16 mouse cellular contexts compared by ENCODE assay signal in the genomic region with DNA sequence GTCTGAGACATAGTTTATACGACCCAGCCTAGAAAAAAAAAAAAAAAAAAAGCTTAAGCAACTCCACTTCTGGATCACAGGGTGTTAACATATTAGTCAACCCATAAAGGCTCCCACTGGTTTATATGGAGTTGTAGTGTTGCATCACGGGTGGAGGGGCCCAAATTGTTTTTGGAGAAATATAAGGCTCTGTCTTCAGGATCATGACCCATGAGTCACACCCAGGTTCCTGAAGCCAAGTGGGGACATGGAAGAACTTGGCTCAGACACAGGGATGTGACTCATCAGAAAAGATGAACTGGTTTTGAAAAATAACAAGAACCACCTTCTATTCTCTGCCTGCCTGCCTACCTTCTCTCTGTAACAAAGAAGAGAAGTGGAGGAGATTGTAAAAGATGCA.
DNase-seq lines count a peak whose midpoint lies in the region; ATAC-seq and TF ChIP-seq lines count a peak whose summit lies in the region.
"Had no signal": no experiment of that assay in that cellular context is flagged by ENCODE, and none has a peak within 500 bp of the region (broad histone marks: within the 10 kb centered on the region; RNA-seq: fewer than 3 reads in every experiment).

No protein-coding gene starts in this region.

- H3K27ac ChIP-seq in stomach, postnatal 0 days (replicated peaks) = no peak overlapping the region
- H3K27ac ChIP-seq: embryonic facial prominence, embryonic 13.5 days; heart, embryonic 13.5 days; midbrain, embryonic 12.5 days; neural tube, embryonic 13.5 days had no signal

- TF ChIP-seq EP300 in stomach, postnatal 0 days (optimal IDR thresholded peaks at IDR 0.05) = peak; percentile 46

- TF ChIP-seq CTCF in stomach, postnatal 0 days (IDR thresholded peaks at IDR 0.05; ENCODE audit: low read depth) = no peak

- DNase-seq in heart, adult 11 months = peak; percentile 95
- DNase-seq in heart, postnatal 4 days = no peak
- DNase-seq in urinary bladder, postnatal 14 days (ENCODE audit: low spot score) = peak; percentile 60
- DNase-seq in urinary bladder, postnatal 10 days (ENCODE audit: low spot score) = no peak
- DNase-seq in fibroblast of lung, adult 2 months (ENCODE audit: low read depth) = peak; percentile 27
- DNase-seq in stomach, postnatal 0 days (ENCODE audit: low spot score) = no peak
- DNase-seq in thymus, postnatal 36 days = no peak
- DNase-seq: right cerebral cortex, postnatal 4 days; thymus, adult 2 months had no signal

- WGBS in stomach, postnatal 0 days = 47% methylated on average over 2 of the region's 2 CpGs

- H3K36me3 ChIP-seq in stomach, postnatal 0 days (ENCODE audit: control insufficient read depth, insufficient read depth, low read length) = no peaks in the 10 kb centered on the region
- H3K36me3 ChIP-seq: embryonic facial prominence, embryonic 13.5 days; heart, embryonic 13.5 days; midbrain, embryonic 12.5 days; neural tube, embryonic 13.5 days had no signal

- no peaks in the 10 kb centered on the region for H3K9me3 ChIP-seq in stomach, postnatal 0 days (ENCODE audit: control insufficient read depth, low read length)
- H3K9me3 ChIP-seq: embryonic facial prominence, embryonic 13.5 days; heart, embryonic 13.5 days; midbrain, embryonic 12.5 days; neural tube, embryonic 13.5 days had no signal

- no peaks in the 10 kb centered on the region for H3K27me3 ChIP-seq in stomach, postnatal 0 days (ENCODE audit: control insufficient read depth, insufficient read depth, low read length)
- H3K27me3 ChIP-seq: embryonic facial prominence, embryonic 13.5 days; heart, embryonic 13.5 days; midbrain, embryonic 12.5 days; neural tube, embryonic 13.5 days had no signal

- ATAC-seq in stomach, postnatal 0 days (ENCODE audit: low FRiP score, low TSS enrichment) = peak; percentile 57; the same call in 1 of the 2 replicates
- ATAC-seq in frontal cortex, adult (ENCODE audit: low TSS enrichment) = no peak
- ATAC-seq: forebrain, embryonic 14.5 days; inflammation-experienced regulatory T-cells, adult 6 months had no signal

- no peak overlapping the region for H3K4me2 ChIP-seq in stomach, postnatal 0 days (replicated peaks; ENCODE audit: low read depth)
- H3K4me2 ChIP-seq: embryonic facial prominence, embryonic 13.5 days; heart, embryonic 13.5 days; midbrain, embryonic 12.5 days; neural tube, embryonic 13.5 days had no signal

- H3K4me3 ChIP-seq in stomach, postnatal 0 days (ENCODE audit: low read depth, low read length) = no peak overlapping the region
- H3K4me3 ChIP-seq: embryonic facial prominence, embryonic 13.5 days; heart, embryonic 13.5 days; midbrain, embryonic 12.5 days; neural tube, embryonic 13.5 days had no signal

- no peak overlapping the region for H3K9ac ChIP-seq in stomach, postnatal 0 days (ENCODE audit: low read length)
- H3K9ac ChIP-seq: embryonic facial prominence, embryonic 13.5 days; heart, embryonic 13.5 days; midbrain, embryonic 12.5 days; neural tube, embryonic 13.5 days had no signal

- no peaks in the 10 kb centered on the region for H3K4me1 ChIP-seq in stomach, postnatal 0 days (replicated peaks; ENCODE audit: control insufficient read depth, insufficient read depth)
- H3K4me1 ChIP-seq: embryonic facial prominence, embryonic 13.5 days; heart, embryonic 13.5 days; midbrain, embryonic 12.5 days; neural tube, embryonic 13.5 days had no signal

Comparison
In these comparisons a context has a peak if more than half of its experiments do, and no peak if none do; other contexts are left out.
1. DNase-seq: peak in heart, adult 11 months (single experiment), urinary bladder, postnatal 14 days (single experiment) and fibroblast of lung, adult 2 months (single experiment); none in heart, postnatal 4 days (single experiment), urinary bladder, postnatal 10 days (single experiment), stomach, postnatal 0 days (single experiment) and thymus, postnatal 36 days (0 of 2).